Mouse (Mus musculus) midbrain, embryonic 12.5 days (tissue): ENCODE data around the gene Sstr2. TPM values are rescaled to one million over a fixed set of nuclear protein-coding genes. Genes with fewer than 3 reads are reported as not detected.

Experiments
- polyA plus RNA-seq: library from polyadenylated mRNA; unstranded; fragments of >200 nt; fragmentation: Nextera tagmentation; extraction: Ambion mirVana; gene quantifications from 2 replicates; pipeline ENCODE4 v1.2.1, GENCODE M21; 2016

Sstr2 gene
- polyA plus RNA-seq, 1 experiment from 2014 or later, result 13.0 TPM

Other genes with a start within 250 kb of the Sstr2 start
- gene Cog1, start 29.8 kb downstream of the Sstr2 start, polyA plus RNA-seq, result 36.8 and 39.6 TPM in 2 replicates
- 23.0 and 26.1 TPM in 2 replicates for gene Slc39a11, start 30.7 kb downstream of the Sstr2 start, polyA plus RNA-seq
- 49.5 and 50.5 TPM in 2 replicates for gene Fam104a, start 64.8 kb downstream of the Sstr2 start, polyA plus RNA-seq
- 24.3 and 26.2 TPM in 2 replicates for gene D11Wsu47e, start 65.1 kb downstream of the Sstr2 start, polyA plus RNA-seq
- gene Cpsf4l, start 90.7 kb downstream of the Sstr2 start, polyA plus RNA-seq, result 0.48 and 0.50 TPM in 2 replicates
- 102 and 104 TPM in 2 replicates for gene Cdc42ep4, start 132.5 kb downstream of the Sstr2 start, polyA plus RNA-seq